Mouse (Mus musculus): ENCODE results near the gene Nudt5.

DNA sequence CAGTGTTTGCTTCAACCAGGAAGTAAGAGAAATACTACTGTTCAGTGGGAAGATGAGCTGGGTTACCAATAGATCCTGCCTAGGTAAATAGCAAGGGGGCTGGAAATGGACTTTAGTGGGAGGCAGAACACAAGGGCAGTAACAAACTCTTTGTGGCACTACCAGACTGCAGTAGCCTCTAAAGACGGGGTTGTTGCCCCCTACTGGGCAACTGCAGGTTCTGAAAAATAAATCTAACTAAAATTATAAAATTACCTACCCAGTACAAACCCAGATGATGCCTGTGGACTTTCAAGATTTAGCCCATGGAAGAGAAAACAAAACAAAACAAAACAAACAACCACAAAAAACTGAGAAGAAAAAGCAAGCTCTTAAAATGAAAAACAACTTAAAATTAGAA lies 20.6 kb upstream of the Nudt5 start:
- no peak for TF ChIP-seq HCFC1 (IDR thresholded peaks at IDR 0.05; ENCODE audit: borderline replicate concordance, insufficient read depth, low read length)
- TF ChIP-seq MAFK (IDR thresholded peaks at IDR 0.05; ENCODE audit: insufficient read depth, low read depth, low read length), result no peak
- TF ChIP-seq ZNF384 (IDR thresholded peaks at IDR 0.05; ENCODE audit: low read depth, low read length), result no peak

Data from ES-E14 (cell line).